Mouse (Mus musculus) spleen, adult 18-20 months (tissue): ENCODE measurements at regions not wholly inside any gene's neighbourhood (a gene's known extent, or its start where the extent isn't known, plus 50 kb on each side); places are given as distances from the start of the nearest gene placed in this dataset.

Experiments used
- DNase-seq, 2 experiments: peaks; one replicate each; pipeline ENCODE4 v3.0.0; 2022; ENCODE audit warnings: mixed read lengths in 2 of 2

GRCm38 (mm10) chr7:70752802-70753218 lies 386.3 kb upstream of the Nr2f2 start:
- DNase-seq = no peak

- no peak for DNase-seq
These were observed 382.3 kb upstream of the Nr2f2 start for GRCm38 (mm10) chr7:70748884-70749283.

- no peak for DNase-seq
These were observed 381.8 kb upstream of the Nr2f2 start for GRCm38 (mm10) chr7:70748345-70748744.

GRCm38 (mm10) chr7:70744296-70744695 lies 377.8 kb upstream of the Nr2f2 start:
- no peak for DNase-seq

- DNase-seq = no peak
These were observed 369.1 kb upstream of the Nr2f2 start for GRCm38 (mm10) chr7:70735591-70735990.

GRCm38 (mm10) chr7:70733501-70733900 lies 367.0 kb upstream of the Nr2f2 start:
- DNase-seq = no peak

- DNase-seq = no peak
These were observed 363.4 kb upstream of the Nr2f2 start for GRCm38 (mm10) chr7:70729896-70730295.

- no peak for DNase-seq
These were observed 351.7 kb upstream of the Nr2f2 start for GRCm38 (mm10) chr7:70718149-70718765.

- DNase-seq = no peak
These were observed 351.1 kb upstream of the Nr2f2 start for GRCm38 (mm10) chr7:70717608-70718007.

GRCm38 (mm10) chr7:70716811-70717458 lies 350.4 kb upstream of the Nr2f2 start:
- no peak for DNase-seq

GRCm38 (mm10) chr7:70712141-70712540 lies 345.6 kb upstream of the Nr2f2 start:
- DNase-seq = no peak

- no peak for DNase-seq
These were observed 339.7 kb upstream of the Nr2f2 start for GRCm38 (mm10) chr7:70706281-70706680.

- no peak for DNase-seq
These were observed 337.2 kb upstream of the Nr2f2 start for GRCm38 (mm10) chr7:70703784-70704183.

- DNase-seq = no peak
These were observed 333.9 kb upstream of the Nr2f2 start for GRCm38 (mm10) chr7:70700461-70700860.

GRCm38 (mm10) chr7:70699391-70699790 lies 332.9 kb upstream of the Nr2f2 start:
- DNase-seq = no peak

GRCm38 (mm10) chr7:70698986-70699385 lies 332.5 kb upstream of the Nr2f2 start:
- DNase-seq = no peak

GRCm38 (mm10) chr7:70692160-70692559 lies 325.6 kb upstream of the Nr2f2 start:
- DNase-seq = no peak

- no peak for DNase-seq
These were observed 324.3 kb upstream of the Nr2f2 start for GRCm38 (mm10) chr7:70690845-70691244.

GRCm38 (mm10) chr7:70669065-70669464 lies 302.5 kb upstream of the Nr2f2 start:
- DNase-seq = no peak

- no peak for DNase-seq
These were observed 293.6 kb upstream of the Nr2f2 start for GRCm38 (mm10) chr7:70660162-70660561.

- DNase-seq = no peak
These were observed 283.3 kb upstream of the Nr2f2 start for GRCm38 (mm10) chr7:70649760-70650377.

GRCm38 (mm10) chr7:70646801-70647200 lies 280.3 kb upstream of the Nr2f2 start:
- DNase-seq = no peak

- DNase-seq = no peak
These were observed 277.3 kb upstream of the Nr2f2 start for GRCm38 (mm10) chr7:70643694-70644301.

GRCm38 (mm10) chr7:70643055-70643454 lies 276.5 kb upstream of the Nr2f2 start:
- no peak for DNase-seq
